Mouse (Mus musculus) embryonic facial prominence, embryonic 13.5 days (tissue): ENCODE measurements around the gene Aff1. TPM values are rescaled to one million over a fixed set of nuclear protein-coding genes. Genes with fewer than 3 reads are reported as not detected.

Experiments used
- ATAC-seq: fragments of 200-750 bp; cut with Nextera tagmentation; 2 replicates; pipeline ENCODE4 v1.8.0; 2017; ENCODE audit warnings: low read depth; ENCODE audit not compliant: insufficient number of reproducible peaks, insufficient read depth, low FRiP score, low TSS enrichment
- H3K27ac ChIP-seq: fragments of 300-500 bp; sonication (generic); 2 replicates; pipeline ENCODE4 v1.5.1; 2015; ENCODE audit warnings: moderate library complexity, mild to moderate bottlenecking, inconsistent platforms
- H3K27me3 ChIP-seq: fragments of 300-500 bp; sonication (generic); 2 replicates; pipeline ENCODE4 v1.6.1; 2015; ENCODE audit warnings: mild to moderate bottlenecking, inconsistent platforms
- H3K36me3 ChIP-seq: fragments of 300-500 bp; sonication (generic); 2 replicates; pipeline ENCODE4 v1.6.1; 2015; ENCODE audit warnings: mild to moderate bottlenecking, inconsistent platforms
- H3K4me1 ChIP-seq: fragments of 300-500 bp; sonication (generic); 2 replicates; pipeline ENCODE4 v1.6.1; 2015; ENCODE audit warnings: inconsistent platforms
- H3K4me2 ChIP-seq: fragments of 300-500 bp; sonication (generic); 2 replicates; pipeline ENCODE4 v1.6.1; 2015; ENCODE audit warnings: moderate library complexity, mild to moderate bottlenecking, inconsistent platforms
- H3K4me3 ChIP-seq: fragments of 300-500 bp; sonication (generic); 2 replicates; pipeline ENCODE4 v1.5.1; 2015; ENCODE audit warnings: mild to moderate bottlenecking, inconsistent platforms
- H3K9ac ChIP-seq: fragments of 300-500 bp; sonication (generic); 2 replicates; pipeline ENCODE4 v1.6.1; 2015; ENCODE audit warnings: mild to moderate bottlenecking, inconsistent platforms
- H3K9me3 ChIP-seq: fragments of 300-500 bp; sonication (generic); 2 replicates; pipeline ENCODE4 v1.6.1; 2016; ENCODE audit warnings: inconsistent platforms
- WGBS: fragments of 180-500 bp; shearing (Covaris S2); methylation state at CpG from one replicate; pipeline ENCODE4 v1.1.7; 2015; ENCODE audit warnings: mixed read lengths; 5-methylcytosine and 5-hydroxymethylcytosine counted together
- polyA plus RNA-seq: library from polyadenylated mRNA; unstranded; fragments of >200 nt; fragmentation: Nextera tagmentation; extraction: Ambion mirVana; gene quantifications from 2 replicates; pipeline ENCODE4 v1.2.1, GENCODE M21; 2015

Aff1 gene
- polyA plus RNA-seq, 1 experiment from 2014 or later, result 5.2 TPM

GRCm38 (mm10) chr5:103852756-103853549 is 160.8 kb downstream of the Aff1 start:
- 79% methylated on average over 4 of the region's 4 CpGs for WGBS
- no peak overlapping the region for H3K9ac ChIP-seq
- no peaks in the 10 kb centered on the region for H3K27me3 ChIP-seq
- H3K4me2 ChIP-seq, result no peak overlapping the region
- no peaks in the 10 kb centered on the region for H3K9me3 ChIP-seq
- no peak overlapping the region for H3K27ac ChIP-seq
- no peak overlapping the region for H3K4me3 ChIP-seq
- H3K4me1 ChIP-seq, result peaks cover 15% of the 10 kb centered on the region; the same call in 1 of the 2 replicates
- H3K36me3 ChIP-seq, result peaks cover 31% of the 10 kb centered on the region
- ATAC-seq, result no peak

- peaks cover 24% of the 10 kb centered on the region for H3K36me3 ChIP-seq
- H3K4me1 ChIP-seq, result peaks cover 15% of the 10 kb centered on the region; the same call in 1 of the 2 replicates
- H3K4me3 ChIP-seq, result no peak overlapping the region
- H3K4me2 ChIP-seq, result no peak overlapping the region
- H3K9ac ChIP-seq, result no peak overlapping the region
- H3K27me3 ChIP-seq, result no peaks in the 10 kb centered on the region
- H3K27ac ChIP-seq, result no peak overlapping the region
- 64% methylated on average over 17 of the region's 17 CpGs for WGBS
- H3K9me3 ChIP-seq, result no peaks in the 10 kb centered on the region
- ATAC-seq, result no peak
Measured at GRCm38 (mm10) chr5:103854041-103854806, 162.1 kb downstream of the Aff1 start.

GRCm38 (mm10) chr5:103854807-103855194 is 162.6 kb downstream of the Aff1 start:
- no peak overlapping the region for H3K4me3 ChIP-seq
- H3K27me3 ChIP-seq, result no peaks in the 10 kb centered on the region
- H3K27ac ChIP-seq, result no peak overlapping the region
- peaks cover 15% of the 10 kb centered on the region; the same call in 1 of the 2 replicates for H3K4me1 ChIP-seq
- no peak overlapping the region for H3K4me2 ChIP-seq
- no peak overlapping the region for H3K9ac ChIP-seq
- 83% methylated on average over 5 of the region's 5 CpGs for WGBS
- no peak for ATAC-seq
- peaks cover 18% of the 10 kb centered on the region for H3K36me3 ChIP-seq
- H3K9me3 ChIP-seq, result no peaks in the 10 kb centered on the region

GRCm38 (mm10) chr5:103855483-103856211 is 163.5 kb downstream of the Aff1 start:
- Histone ChIP-seq H3K36me3 (peaks cover 13% of the 10 kb centered on the region), H3K4me3 (no peak overlapping the region), H3K9ac (no peak overlapping the region), H3K27me3 (no peaks in the 10 kb centered on the region), H3K9me3 (no peaks in the 10 kb centered on the region), H3K4me2 (no peak overlapping the region), H3K4me1 (peaks cover 15% of the 10 kb centered on the region; the same call in 1 of the 2 replicates), H3K27ac (no peak overlapping the region)
- no peak for ATAC-seq
- 82% methylated on average over 14 of the region's 14 CpGs for WGBS

- Histone ChIP-seq H3K27me3 (no peaks in the 10 kb centered on the region), H3K4me1 (peaks cover 15% of the 10 kb centered on the region; the same call in 1 of the 2 replicates), H3K9ac (no peak overlapping the region), H3K27ac (no peak overlapping the region), H3K4me2 (no peak overlapping the region), H3K4me3 (no peak overlapping the region), H3K9me3 (no peaks in the 10 kb centered on the region), H3K36me3 (peaks cover 9% of the 10 kb centered on the region)
- WGBS, result 48% methylated on average over 5 of the region's 5 CpGs
- ATAC-seq, result no peak
Measured at GRCm38 (mm10) chr5:103856286-103857009, 164.3 kb downstream of the Aff1 start.

- Histone ChIP-seq H3K27me3 (no peaks in the 10 kb centered on the region), H3K9ac (no peak overlapping the region), H3K9me3 (no peaks in the 10 kb centered on the region), H3K27ac (no peak overlapping the region), H3K36me3 (0 out of 2 replicates have a peak, but pooled peaks cover 4% of the 10 kb centered on the region), H3K4me1 (peaks cover 15% of the 10 kb centered on the region; the same call in 1 of the 2 replicates), H3K4me2 (no peak overlapping the region), H3K4me3 (no peak overlapping the region)
- no peak for ATAC-seq
- WGBS, result 66% methylated on average over 2 of the region's 2 CpGs
Measured at GRCm38 (mm10) chr5:103857151-103857550, 165.0 kb downstream of the Aff1 start.

- Histone ChIP-seq H3K4me2 (no peak overlapping the region), H3K27ac (no peak overlapping the region), H3K36me3 (peaks cover 20% of the 10 kb centered on the region), H3K27me3 (no peaks in the 10 kb centered on the region), H3K9ac (no peak overlapping the region), H3K4me1 (peaks cover 5% of the 10 kb centered on the region; the same call in 1 of the 2 replicates), H3K4me3 (no peak overlapping the region), H3K9me3 (no peaks in the 10 kb centered on the region)
- ATAC-seq, result no peak
- 88% methylated on average over 11 of the region's 11 CpGs for WGBS
Measured at GRCm38 (mm10) chr5:103860622-103861021, 168.4 kb downstream of the Aff1 start.

GRCm38 (mm10) chr5:103863759-103864158 is 171.6 kb downstream of the Aff1 start:
- Histone ChIP-seq H3K9me3 (no peaks in the 10 kb centered on the region), H3K27ac (no peak overlapping the region), H3K4me3 (no peak overlapping the region), H3K36me3 (peaks cover 27% of the 10 kb centered on the region), H3K4me1 (no peaks in the 10 kb centered on the region), H3K9ac (no peak overlapping the region), H3K4me2 (no peak overlapping the region), H3K27me3 (no peaks in the 10 kb centered on the region)
- WGBS, result 85% methylated on average over 4 of the region's 4 CpGs
- ATAC-seq, result no peak

GRCm38 (mm10) chr5:103889766-103890165 is 197.6 kb downstream of the Aff1 start:
- no peak overlapping the region for H3K9ac ChIP-seq
- no peaks in the 10 kb centered on the region for H3K27me3 ChIP-seq
- H3K4me3 ChIP-seq, result no peak overlapping the region
- ATAC-seq, result no peak
- no peak overlapping the region; the same call in 1 of the 2 replicates for H3K27ac ChIP-seq
- peaks cover 3% of the 10 kb centered on the region; the same call in 1 of the 2 replicates for H3K36me3 ChIP-seq
- H3K4me1 ChIP-seq, result peaks cover 26% of the 10 kb centered on the region
- 33% methylated on average over 15 of the region's 15 CpGs for WGBS
- H3K9me3 ChIP-seq, result no peaks in the 10 kb centered on the region
- H3K4me2 ChIP-seq, result peak overlapping the region; percentile 20; the same call in 1 of the 2 replicates

GRCm38 (mm10) chr5:103898310-103898709 is 206.1 kb downstream of the Aff1 start:
- ATAC-seq, result no peak
- H3K9me3 ChIP-seq, result no peaks in the 10 kb centered on the region
- H3K9ac ChIP-seq, result no peak overlapping the region
- H3K36me3 ChIP-seq, result no peaks in the 10 kb centered on the region
- H3K27ac ChIP-seq, result no peak overlapping the region
- no peak overlapping the region for H3K4me3 ChIP-seq
- WGBS, result 25% methylated on average over 1 of the region's 1 CpGs
- no peaks in the 10 kb centered on the region for H3K4me1 ChIP-seq
- H3K4me2 ChIP-seq, result no peak overlapping the region
- no peaks in the 10 kb centered on the region for H3K27me3 ChIP-seq
